ENCODE assay signal across 9 mouse cellular contexts in genomic region chr10:26919307-26919977, GRCm38 (mm10).
DNase-seq lines count a peak whose midpoint lies in the region; ATAC-seq and TF ChIP-seq lines count a peak whose summit lies in the region.
"Had no signal": no experiment of that assay in that cellular context is flagged by ENCODE, and none has a peak within 500 bp of the region (broad histone marks: within the 10 kb centered on the region; RNA-seq: fewer than 3 reads in every experiment).

No protein-coding gene starts in this region.

- H3K4me3 ChIP-seq in heart, adult 2 months = no peak overlapping the region
- H3K4me3 ChIP-seq in heart, embryonic 10.5 days = no peak overlapping the region
- H3K4me3 ChIP-seq in forebrain, embryonic 14.5 days (ENCODE audit: low read depth, low read length) = no peak overlapping the region
- H3K4me3 ChIP-seq in limb, embryonic 11.5 days (ENCODE audit: low read depth, low read length) = no peak overlapping the region
- H3K4me3 ChIP-seq in midbrain, embryonic 15.5 days = no peak overlapping the region
- H3K4me3 ChIP-seq: limb, embryonic 15.5 days had no signal

- no peaks in the 10 kb centered on the region for H3K27me3 ChIP-seq in heart, adult 2 months (ENCODE audit: control insufficient read depth, insufficient read depth, low read length)
- no peaks in the 10 kb centered on the region for H3K27me3 ChIP-seq in heart, embryonic 10.5 days (ENCODE audit: insufficient read depth, poor library complexity, severe bottlenecking)
- no peaks in the 10 kb centered on the region for H3K27me3 ChIP-seq in forebrain, embryonic 14.5 days (replicated peaks; ENCODE audit: control insufficient read depth, insufficient read depth, low read length)
- H3K27me3 ChIP-seq in limb, embryonic 11.5 days (ENCODE audit: control insufficient read depth, insufficient read depth, low read length) = no peaks in the 10 kb centered on the region
- no peaks in the 10 kb centered on the region for H3K27me3 ChIP-seq in midbrain, embryonic 15.5 days (replicated peaks)
- H3K27me3 ChIP-seq: limb, embryonic 15.5 days had no signal

- peak in 1 of 2 experiments; percentile 6 for DNase-seq in heart, adult 2 months
- DNase-seq in heart, embryonic 10.5 days (ENCODE audit: low spot score) = no peak
- peak; percentile 29 to 56 for DNase-seq in adrenal gland, postnatal 36 days
- peak; percentile 80 for DNase-seq in forebrain, embryonic 14.5 days (ENCODE audit: low spot score)
- peak; percentile 45 to 58 for DNase-seq in kidney, adult 8-10 months
- peak; percentile 48 for DNase-seq in limb, embryonic 11.5 days (ENCODE audit: low spot score)
- DNase-seq in thymus, postnatal 4 days = peak; percentile 23

- WGBS in heart, adult 2 months = 25% methylated on average over 5 of the region's 5 CpGs
- WGBS in heart, embryonic 10.5 days = 40% methylated on average over 5 of the region's 5 CpGs
- WGBS in forebrain, embryonic 14.5 days = 36% methylated on average over 5 of the region's 5 CpGs
- WGBS in limb, embryonic 11.5 days = 38% methylated on average over 5 of the region's 5 CpGs
- WGBS in midbrain, embryonic 15.5 days = 41% methylated on average over 5 of the region's 5 CpGs

- no peak for TF ChIP-seq POLR2A in heart, adult 2 months (IDR thresholded peaks at IDR 0.05; ENCODE audit: insufficient read depth, low read depth, low read length)

- H3K79me2 ChIP-seq in heart, adult 2 months (replicated peaks; ENCODE audit: control insufficient read depth, insufficient read depth, low read length) = no peaks in the 10 kb centered on the region

- no peaks in the 10 kb centered on the region; the same call in 1 of the 2 replicates for H3K36me3 ChIP-seq in heart, adult 2 months (ENCODE audit: control insufficient read depth, insufficient read depth, low read length)
- no peaks in the 10 kb centered on the region for H3K36me3 ChIP-seq in heart, embryonic 10.5 days
- no peaks in the 10 kb centered on the region for H3K36me3 ChIP-seq in forebrain, embryonic 14.5 days (ENCODE audit: control insufficient read depth, insufficient read depth, low read length)
- H3K36me3 ChIP-seq in limb, embryonic 11.5 days (ENCODE audit: control insufficient read depth, insufficient read depth, low read length) = no peaks in the 10 kb centered on the region
- H3K36me3 ChIP-seq in midbrain, embryonic 15.5 days (replicated peaks) = no peaks in the 10 kb centered on the region
- H3K36me3 ChIP-seq: limb, embryonic 15.5 days had no signal

- intact Hi-C loops in heart, adult 2 months (cut with DNase I) = loop anchor here (2.0 kb wide), 1 partner anchor 77 kb away; no protein-coding TSS in a partner anchor

- ATAC-seq in forebrain, embryonic 14.5 days = peak; percentile 84
- no peak for ATAC-seq in limb, embryonic 11.5 days (ENCODE audit: insufficient number of reproducible peaks, low FRiP score, low TSS enrichment, low read depth)
- ATAC-seq in midbrain, embryonic 15.5 days (replicated peaks) = peak; percentile 71; the same call in 1 of the 2 replicates

- H3K27ac ChIP-seq in heart, adult 2 months = no peak overlapping the region
- no peak overlapping the region for H3K27ac ChIP-seq in heart, embryonic 10.5 days
- H3K27ac ChIP-seq in forebrain, embryonic 14.5 days (ENCODE audit: low read depth, low read length) = no peak overlapping the region
- no peak overlapping the region for H3K27ac ChIP-seq in limb, embryonic 11.5 days (replicated peaks; ENCODE audit: low read depth, low read length)
- no peak overlapping the region for H3K27ac ChIP-seq in midbrain, embryonic 15.5 days
- H3K27ac ChIP-seq: limb, embryonic 15.5 days had no signal

- peak; percentile 88 for TF ChIP-seq CTCF in heart, adult 2 months (IDR thresholded peaks at IDR 0.05)

- H3K9me3 ChIP-seq in heart, embryonic 10.5 days = no peaks in the 10 kb centered on the region
- no peaks in the 10 kb centered on the region for H3K9me3 ChIP-seq in forebrain, embryonic 14.5 days (replicated peaks; ENCODE audit: control insufficient read depth, low read length)
- no peaks in the 10 kb centered on the region for H3K9me3 ChIP-seq in limb, embryonic 11.5 days (ENCODE audit: control insufficient read depth, low read length)
- no peaks in the 10 kb centered on the region for H3K9me3 ChIP-seq in midbrain, embryonic 15.5 days
- H3K9me3 ChIP-seq: limb, embryonic 15.5 days had no signal

- H3K4me2 ChIP-seq in forebrain, embryonic 14.5 days (ENCODE audit: low read length) = no peak overlapping the region
- H3K4me2 ChIP-seq in limb, embryonic 11.5 days (ENCODE audit: low read depth, severe bottlenecking) = no peak overlapping the region
- no peak overlapping the region for H3K4me2 ChIP-seq in midbrain, embryonic 15.5 days
- H3K4me2 ChIP-seq: limb, embryonic 15.5 days had no signal

- TF ChIP-seq EP300 in heart, adult 2 months (IDR thresholded peaks at IDR 0.05; ENCODE audit: insufficient read depth, low read depth, low read length) = no peak

- no peak overlapping the region for H3K9ac ChIP-seq in heart, adult 2 months (ENCODE audit: low read depth, low read length)
- no peak overlapping the region for H3K9ac ChIP-seq in forebrain, embryonic 14.5 days (ENCODE audit: low read length)
- no peak overlapping the region for H3K9ac ChIP-seq in limb, embryonic 11.5 days (ENCODE audit: low read length)
- H3K9ac ChIP-seq in midbrain, embryonic 15.5 days = no peak overlapping the region
- H3K9ac ChIP-seq: limb, embryonic 15.5 days had no signal

- no peaks in the 10 kb centered on the region for H3K4me1 ChIP-seq in heart, adult 2 months (ENCODE audit: control insufficient read depth, insufficient read depth, low read length)
- H3K4me1 ChIP-seq in heart, embryonic 10.5 days = no peaks in the 10 kb centered on the region
- no peaks in the 10 kb centered on the region for H3K4me1 ChIP-seq in forebrain, embryonic 14.5 days (ENCODE audit: control insufficient read depth, insufficient read depth, low read length)
- no peaks in the 10 kb centered on the region for H3K4me1 ChIP-seq in limb, embryonic 11.5 days (ENCODE audit: control insufficient read depth, insufficient read depth, low read length)
- H3K4me1 ChIP-seq in midbrain, embryonic 15.5 days = no peaks in the 10 kb centered on the region
- H3K4me1 ChIP-seq: limb, embryonic 15.5 days had no signal
